Mouse (Mus musculus): ENCODE measurements at regions not wholly inside any gene's neighbourhood (a gene's known extent, or its start where the extent isn't known, plus 50 kb on each side); places are given as distances from the start of the nearest gene placed in this dataset.

- Histone ChIP-seq H3K4me1 (ENCODE audit: control insufficient read depth, insufficient read depth, low read length) (no peaks in the 10 kb centered on the region), H3K4me3 (replicated peaks; ENCODE audit: extremely low read depth, low read depth, low read length) (no peak overlapping the region)
- DNase-seq, result no peak
- TF ChIP-seq POLR2A (IDR thresholded peaks at IDR 0.05; ENCODE audit: borderline replicate concordance, extremely low read depth, low read depth, low read length) (no peak), CTCF (IDR thresholded peaks at IDR 0.05; ENCODE audit: insufficient read depth, low read length) (no peak)
- WGBS, result 74% methylated on average over 3 of the region's 3 CpGs
These were observed 310.7 kb upstream of the Pitrm1 start for GRCm38 (mm10) chr13:6237201-6237600.

- H3K4me3 ChIP-seq (replicated peaks; ENCODE audit: extremely low read depth, low read depth, low read length), result no peak overlapping the region
- TF ChIP-seq POLR2A (IDR thresholded peaks at IDR 0.05; ENCODE audit: borderline replicate concordance, extremely low read depth, low read depth, low read length) (no peak), CTCF (IDR thresholded peaks at IDR 0.05; ENCODE audit: insufficient read depth, low read length) (peak; percentile 34; the same call in 1 of the 2 replicates)
- no peaks in the 10 kb centered on the region for H3K4me1 ChIP-seq (ENCODE audit: control insufficient read depth, insufficient read depth, low read length)
- 51% methylated on average over 3 of the region's 3 CpGs for WGBS
- no peak for DNase-seq
These were observed 307.1 kb upstream of the Pitrm1 start for GRCm38 (mm10) chr13:6240855-6241254.

GRCm38 (mm10) chr13:6241472-6242123 lies 306.4 kb upstream of the Pitrm1 start:
- Histone ChIP-seq H3K4me1 (ENCODE audit: control insufficient read depth, insufficient read depth, low read length) (no peaks in the 10 kb centered on the region), H3K4me3 (replicated peaks; ENCODE audit: extremely low read depth, low read depth, low read length) (no peak overlapping the region)
- WGBS, result 69% methylated on average over 5 of the region's 5 CpGs
- TF ChIP-seq CTCF (IDR thresholded peaks at IDR 0.05; ENCODE audit: insufficient read depth, low read length), result no peak
- no peak for TF ChIP-seq POLR2A (IDR thresholded peaks at IDR 0.05; ENCODE audit: borderline replicate concordance, extremely low read depth, low read depth, low read length)
- no peak for DNase-seq

GRCm38 (mm10) chr13:6250106-6250505 lies 297.8 kb upstream of the Pitrm1 start:
- Histone ChIP-seq H3K4me3 (replicated peaks; ENCODE audit: extremely low read depth, low read depth, low read length) (no peak overlapping the region), H3K4me1 (ENCODE audit: control insufficient read depth, insufficient read depth, low read length) (peaks cover 4% of the 10 kb centered on the region; the same call in 1 of the 2 replicates)
- DNase-seq, result no peak
- TF ChIP-seq POLR2A (IDR thresholded peaks at IDR 0.05; ENCODE audit: borderline replicate concordance, extremely low read depth, low read depth, low read length) (no peak), CTCF (IDR thresholded peaks at IDR 0.05; ENCODE audit: insufficient read depth, low read length) (no peak)
- WGBS, result 82% methylated on average over 3 of the region's 3 CpGs

- TF ChIP-seq CTCF (IDR thresholded peaks at IDR 0.05; ENCODE audit: insufficient read depth, low read length) (no peak), POLR2A (IDR thresholded peaks at IDR 0.05; ENCODE audit: borderline replicate concordance, extremely low read depth, low read depth, low read length) (no peak)
- DNase-seq, result no peak
- WGBS, result 42% methylated on average over 4 of the region's 4 CpGs
- Histone ChIP-seq H3K4me1 (ENCODE audit: control insufficient read depth, insufficient read depth, low read length) (peaks cover 4% of the 10 kb centered on the region; the same call in 1 of the 2 replicates), H3K4me3 (replicated peaks; ENCODE audit: extremely low read depth, low read depth, low read length) (no peak overlapping the region)
These were observed 296.7 kb upstream of the Pitrm1 start for GRCm38 (mm10) chr13:6251025-6251862.

- 60% methylated on average over 3 of the region's 3 CpGs for WGBS
- Histone ChIP-seq H3K4me1 (ENCODE audit: control insufficient read depth, insufficient read depth, low read length) (peaks cover 4% of the 10 kb centered on the region; the same call in 1 of the 2 replicates), H3K4me3 (replicated peaks; ENCODE audit: extremely low read depth, low read depth, low read length) (no peak overlapping the region)
- DNase-seq, result no peak
- TF ChIP-seq POLR2A (IDR thresholded peaks at IDR 0.05; ENCODE audit: borderline replicate concordance, extremely low read depth, low read depth, low read length), result no peak
- TF ChIP-seq CTCF (IDR thresholded peaks at IDR 0.05; ENCODE audit: insufficient read depth, low read length), result no peak
These were observed 295.8 kb upstream of the Pitrm1 start for GRCm38 (mm10) chr13:6252100-6252499.

GRCm38 (mm10) chr13:6255303-6255702 lies 292.6 kb upstream of the Pitrm1 start:
- TF ChIP-seq POLR2A (IDR thresholded peaks at IDR 0.05; ENCODE audit: borderline replicate concordance, extremely low read depth, low read depth, low read length) (no peak), CTCF (IDR thresholded peaks at IDR 0.05; ENCODE audit: insufficient read depth, low read length) (no peak)
- Histone ChIP-seq H3K4me3 (replicated peaks; ENCODE audit: extremely low read depth, low read depth, low read length) (no peak overlapping the region), H3K4me1 (ENCODE audit: control insufficient read depth, insufficient read depth, low read length) (peaks cover 4% of the 10 kb centered on the region; the same call in 1 of the 2 replicates)
- 90% methylated on average over 5 of the region's 5 CpGs for WGBS
- no peak for DNase-seq

- DNase-seq, result no peak
- no peak for TF ChIP-seq POLR2A (IDR thresholded peaks at IDR 0.05; ENCODE audit: borderline replicate concordance, extremely low read depth, low read depth, low read length)
- TF ChIP-seq CTCF (IDR thresholded peaks at IDR 0.05; ENCODE audit: insufficient read depth, low read length), result no peak
- H3K4me1 ChIP-seq (ENCODE audit: control insufficient read depth, insufficient read depth, low read length), result peaks cover 3% of the 10 kb centered on the region; the same call in 1 of the 2 replicates
- no peak overlapping the region for H3K4me3 ChIP-seq (replicated peaks; ENCODE audit: extremely low read depth, low read depth, low read length)
These were observed 292.0 kb upstream of the Pitrm1 start for GRCm38 (mm10) chr13:6255728-6256496.

- Histone ChIP-seq H3K4me1 (ENCODE audit: control insufficient read depth, insufficient read depth, low read length) (no peaks in the 10 kb centered on the region), H3K4me3 (replicated peaks; ENCODE audit: extremely low read depth, low read depth, low read length) (no peak overlapping the region)
- DNase-seq, result no peak
- TF ChIP-seq POLR2A (IDR thresholded peaks at IDR 0.05; ENCODE audit: borderline replicate concordance, extremely low read depth, low read depth, low read length) (no peak), CTCF (IDR thresholded peaks at IDR 0.05; ENCODE audit: insufficient read depth, low read length) (no peak)
- 67% methylated on average over 1 of the region's 1 CpGs for WGBS
These were observed 289.5 kb upstream of the Pitrm1 start for GRCm38 (mm10) chr13:6258456-6258855.

All from lung, adult 2 months (tissue).